ENCODE assay signal across 9 mouse cellular contexts in the genomic region with DNA sequence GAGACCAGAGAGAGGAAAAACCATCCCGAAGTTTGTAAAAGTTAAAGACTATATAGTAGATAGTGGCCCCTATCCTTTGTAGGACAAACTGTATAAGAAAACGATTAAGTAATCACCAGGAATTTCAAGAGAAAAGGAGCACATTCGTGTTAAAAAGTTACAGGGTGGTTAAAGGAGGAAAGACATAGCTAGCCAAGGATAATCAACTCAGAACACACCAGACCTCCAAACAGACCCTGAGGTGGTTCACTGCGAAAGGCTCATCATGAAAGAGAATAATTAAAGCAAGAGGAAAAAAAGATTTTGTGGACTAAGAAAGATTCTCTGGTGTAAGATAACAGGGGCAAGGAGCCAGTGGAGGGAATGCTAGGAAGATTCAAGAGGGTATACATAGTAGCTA. TPM values are rescaled to one million over a fixed set of nuclear protein-coding genes. Genes with fewer than 3 reads are reported as not detected.
DNase-seq lines count a peak whose midpoint lies in the region; ATAC-seq and TF ChIP-seq lines count a peak whose summit lies in the region.
"Had no signal": no experiment of that assay in that cellular context is flagged by ENCODE, and none has a peak within 500 bp of the region (broad histone marks: within the 10 kb centered on the region; RNA-seq: fewer than 3 reads in every experiment).

No protein-coding gene starts in this region.

- no peak for TF ChIP-seq CTCF in lung, adult 2 months (IDR thresholded peaks at IDR 0.05; ENCODE audit: insufficient read depth, low read length)

- no peak for TF ChIP-seq POLR2A in lung, adult 2 months (IDR thresholded peaks at IDR 0.05; ENCODE audit: borderline replicate concordance, extremely low read depth, low read depth, low read length)

- H3K27me3 ChIP-seq in embryonic facial prominence, embryonic 15.5 days: no peaks in the 10 kb centered on the region
- H3K27me3 ChIP-seq in limb, embryonic 10.5 days (ENCODE audit: low read depth, poor library complexity, severe bottlenecking): no peaks in the 10 kb centered on the region
- no peaks in the 10 kb centered on the region for H3K27me3 ChIP-seq in neural tube, embryonic 15.5 days (replicated peaks)

- no peak for DNase-seq in lung, adult 2 months
- no peak for DNase-seq in lung, postnatal 36 days
- no peak for DNase-seq in limb, embryonic 10.5 days (ENCODE audit: low spot score)
- no peak for DNase-seq in left cerebral cortex, adult 18-20 months (ENCODE audit: low spot score in 2 of 2)
- DNase-seq in urinary bladder, postnatal 4 days (ENCODE audit: low spot score in 2 of 2): no peak
- no peak for DNase-seq in spleen, postnatal 4 days (ENCODE audit: low spot score in 2 of 2)
- DNase-seq: adrenal gland, postnatal 36 days had no signal

- H3K36me3 ChIP-seq in embryonic facial prominence, embryonic 15.5 days: peaks cover 15% of the 10 kb centered on the region
- peaks cover 26% of the 10 kb centered on the region for H3K36me3 ChIP-seq in limb, embryonic 10.5 days
- H3K36me3 ChIP-seq in neural tube, embryonic 15.5 days: peaks cover 21% of the 10 kb centered on the region

- peak overlapping the region; percentile 55; the same call in 1 of the 2 replicates for H3K27ac ChIP-seq in embryonic facial prominence, embryonic 15.5 days (replicated peaks)
- peak overlapping the region; percentile 72 for H3K27ac ChIP-seq in limb, embryonic 10.5 days
- no peak overlapping the region for H3K27ac ChIP-seq in neural tube, embryonic 15.5 days (replicated peaks)

- 43% methylated on average over 4 of the region's 4 CpGs for WGBS in lung, adult 2 months
- WGBS in embryonic facial prominence, embryonic 15.5 days: 52% methylated on average over 4 of the region's 4 CpGs
- WGBS in limb, embryonic 10.5 days: 82% methylated on average over 4 of the region's 4 CpGs
- WGBS in neural tube, embryonic 15.5 days: 75% methylated on average over 4 of the region's 4 CpGs

- H3K4me2 ChIP-seq in embryonic facial prominence, embryonic 15.5 days (replicated peaks): peak overlapping the region; percentile 59
- peak overlapping the region; percentile 69 for H3K4me2 ChIP-seq in neural tube, embryonic 15.5 days

- no peaks in the 10 kb centered on the region for H3K9me3 ChIP-seq in embryonic facial prominence, embryonic 15.5 days (replicated peaks)
- no peaks in the 10 kb centered on the region for H3K9me3 ChIP-seq in limb, embryonic 10.5 days (replicated peaks)
- H3K9me3 ChIP-seq in neural tube, embryonic 15.5 days (replicated peaks): no peaks in the 10 kb centered on the region

- peak overlapping the region; percentile 63 for H3K4me3 ChIP-seq in lung, adult 2 months (replicated peaks; ENCODE audit: extremely low read depth, low read depth, low read length)
- H3K4me3 ChIP-seq in embryonic facial prominence, embryonic 15.5 days (replicated peaks): peak overlapping the region; percentile 56
- peak overlapping the region; percentile 60 for H3K4me3 ChIP-seq in limb, embryonic 10.5 days
- peak overlapping the region; percentile 54 for H3K4me3 ChIP-seq in neural tube, embryonic 15.5 days (replicated peaks)

- H3K4me1 ChIP-seq in lung, adult 2 months (ENCODE audit: control insufficient read depth, insufficient read depth, low read length): peaks cover 2% of the 10 kb centered on the region
- peaks cover 10% of the 10 kb centered on the region for H3K4me1 ChIP-seq in embryonic facial prominence, embryonic 15.5 days
- peaks cover 8% of the 10 kb centered on the region for H3K4me1 ChIP-seq in limb, embryonic 10.5 days
- peaks cover 21% of the 10 kb centered on the region for H3K4me1 ChIP-seq in neural tube, embryonic 15.5 days

- peak overlapping the region; percentile 31 for H3K9ac ChIP-seq in embryonic facial prominence, embryonic 15.5 days
- H3K9ac ChIP-seq in neural tube, embryonic 15.5 days (replicated peaks): peak overlapping the region; percentile 35

- no peak for ATAC-seq in embryonic facial prominence, embryonic 15.5 days (ENCODE audit: insufficient number of reproducible peaks, low FRiP score, low TSS enrichment, low read depth)
- no peak for ATAC-seq in neural tube, embryonic 15.5 days (ENCODE audit: low FRiP score)

RNA-seq across cellular contexts. Expression of a gene that starts 26.0 kb away (rescaled TPM):
- polyA plus RNA-seq in lung, adult 2 months (2012; rRNA removed): 56.1 and 59.8 TPM in 2 replicates
- 4.5 and 5.5 TPM in 2 replicates for polyA plus RNA-seq in embryonic facial prominence, embryonic 15.5 days (2015; fragmentation: Nextera tagmentation; extraction: Ambion mirVana)
- polyA plus RNA-seq in limb, embryonic 10.5 days (2016; fragmentation: Nextera tagmentation; extraction: Ambion mirVana): 0.16 and 0.33 TPM in 2 replicates
- 0.32 and 0.44 TPM in 2 replicates for polyA plus RNA-seq in neural tube, embryonic 15.5 days (2015; fragmentation: Nextera tagmentation; extraction: Ambion mirVana)
- total RNA-seq in left cerebral cortex, adult 18-20 months (2021): 1 to 10 TPM; 8.2 to 9.3 TPM
